Mouse (Mus musculus): ENCODE results near the gene Dcaf15.

Dcaf15 gene

DNA sequence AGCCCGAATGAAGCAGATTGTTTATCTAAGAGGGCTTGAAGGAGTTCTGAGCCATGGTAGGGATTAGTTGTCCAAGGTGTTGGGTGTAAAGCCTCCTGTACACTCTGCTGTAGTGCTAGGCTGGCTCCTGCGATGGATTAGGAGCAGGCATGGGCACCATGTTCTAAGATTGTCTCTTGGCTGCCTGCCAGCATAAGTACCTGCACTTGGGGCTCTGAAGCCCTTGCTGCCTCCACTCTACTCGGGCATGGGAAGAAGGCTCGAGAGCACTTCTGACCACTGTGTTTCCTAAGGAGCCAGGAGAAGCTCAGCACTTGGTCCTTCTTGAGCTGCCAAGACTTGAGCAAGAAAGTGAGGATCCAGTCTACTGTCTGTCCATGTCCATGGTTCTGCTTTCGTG, 25.4 kb downstream of the Dcaf15 start:
- ChIA-PET CTCF (no interaction called here), POLR2A (interaction anchor here in 1 of 4 experiments (6.6 kb wide), 1 partner anchor 14 kb away, joined by 88 read pairs; the partner anchor contains the start of genes Gm10643 and Rfx1)

DNA sequence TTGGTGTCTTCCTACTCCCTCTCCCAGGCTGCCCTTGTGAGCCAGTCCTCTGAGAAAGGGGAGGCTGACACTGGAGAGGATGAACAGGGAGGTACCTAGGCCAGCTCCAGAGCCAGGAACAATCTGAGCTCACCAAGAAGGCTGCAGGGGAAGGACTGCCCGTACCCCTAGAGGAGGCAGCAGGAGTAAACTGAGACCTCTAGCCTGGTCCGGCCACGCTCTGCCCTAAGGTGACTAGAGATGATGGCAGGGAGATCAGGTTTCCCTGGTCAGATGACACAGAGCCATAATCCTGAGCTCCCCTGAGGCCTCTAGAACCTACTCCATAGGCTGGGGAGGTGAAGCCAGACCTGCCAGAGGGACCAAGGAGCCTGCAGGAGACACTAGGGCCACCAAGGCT, 27.7 kb downstream of the Dcaf15 start:
- POLR2A ChIA-PET, result interaction anchor here in 3 of 4 experiments (0.6 to 8.4 kb wide), 18 partner anchors 9 to 424 kb away, joined by 3 to 88 read pairs (median 5); partner anchors contain the start of genes Rfx1 (in 3 of the 3), Dcaf15 (in 2 of the 3), Gipc1 (in 1 of the 3) and Gm10643 (in 1 of the 3)

DNA sequence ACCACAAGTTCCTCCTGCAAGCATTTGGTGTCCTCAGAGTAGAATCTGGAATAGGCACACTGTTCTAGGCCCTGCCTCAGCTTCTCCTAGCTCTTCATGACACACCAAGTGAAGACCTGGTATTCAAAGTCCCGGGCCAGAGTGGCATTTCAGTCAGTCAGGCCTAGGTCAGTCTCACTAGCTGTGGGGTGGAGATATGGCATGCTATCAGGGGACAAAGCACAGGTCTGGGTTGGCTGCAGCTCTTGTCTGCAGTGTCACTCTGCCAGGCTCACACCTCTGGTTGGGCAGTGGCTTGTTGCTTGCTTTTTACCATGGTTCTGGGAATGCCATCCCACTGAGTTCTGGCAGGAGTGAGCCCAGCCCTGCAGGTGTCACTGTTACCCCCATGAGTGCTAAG, 28.2 kb downstream of the Dcaf15 start:
- CTCF ChIA-PET, result interaction anchor here in 3 of 4 experiments (0.6 to 1.4 kb wide), 9 partner anchors 16 to 161 kb away, joined by 3 to 5 read pairs (median 3); no protein-coding TSS in a partner anchor
- POLR2A ChIA-PET, result interaction anchor here in 3 of 4 experiments (0.6 to 8.4 kb wide), 24 partner anchors 8 to 1724 kb away, joined by 3 to 88 read pairs (median 4); partner anchors contain the start of genes Rfx1 (in 3 of the 3), Dcaf15 (in 2 of the 3), 4930432K21Rik (in 1 of the 3) and Cc2d1a (in 1 of the 3)

More for the DNA sequence above, 27.7 kb downstream of the Dcaf15 start:
- CTCF ChIA-PET, result interaction anchor here in 3 of 4 experiments (0.6 to 1.4 kb wide), 8 partner anchors 16 to 286 kb away, joined by 3 to 5 read pairs (median 3); no protein-coding TSS in a partner anchor

DNA sequence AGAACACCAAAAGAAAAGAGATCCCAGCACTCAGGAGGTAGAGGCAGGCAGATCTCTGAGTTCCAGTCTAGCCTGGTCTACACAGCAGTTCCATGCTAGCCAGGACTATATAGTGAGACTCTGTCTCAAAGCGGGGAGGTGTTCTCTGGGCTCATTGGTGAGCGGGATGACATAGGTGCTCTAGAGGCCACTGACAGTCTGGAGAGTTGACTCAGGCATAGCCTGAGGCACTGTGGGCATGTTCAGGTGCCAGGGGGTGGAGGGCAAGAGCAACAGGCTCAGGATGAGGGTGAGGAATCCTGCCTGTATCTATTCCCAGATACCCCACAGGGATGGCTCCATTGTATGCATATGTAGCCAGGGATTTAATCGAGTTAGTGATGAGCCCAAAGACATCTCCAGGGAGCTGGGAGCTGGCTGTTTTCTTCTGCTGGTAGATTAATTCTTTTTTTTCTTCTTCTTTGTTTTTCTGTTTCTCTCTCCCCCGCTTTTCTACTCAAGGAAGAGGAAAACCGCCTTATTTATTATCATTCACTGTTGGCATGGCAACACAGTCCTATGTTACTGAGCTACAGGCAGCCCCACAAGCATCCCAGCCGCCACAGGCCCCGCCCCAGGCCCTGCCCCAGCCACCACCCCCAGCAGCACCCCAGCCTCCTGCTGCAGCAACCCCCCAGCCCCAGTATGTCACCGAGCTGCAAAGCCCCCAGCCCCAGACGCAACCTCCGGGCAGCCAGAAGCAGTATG, 31.2 kb downstream of the Dcaf15 start:
- POLR2A ChIA-PET, result interaction anchor here (0.6 to 8.4 kb wide), 27 partner anchors 8 to 334 kb away, joined by 3 to 88 read pairs (median 5); partner anchors contain the start of genes Dcaf15 (in 2 of the 4), Gm10643 (in 1 of the 4), Rfx1 (in 1 of the 4) and Rln3 (in 1 of the 4)
- CTCF ChIA-PET, result interaction anchor here in 2 of 4 experiments (0.5 to 2.8 kb wide), 5 partner anchors 27 to 137 kb away, joined by 3 to 12 read pairs (median 3); no protein-coding TSS in a partner anchor

DNA sequence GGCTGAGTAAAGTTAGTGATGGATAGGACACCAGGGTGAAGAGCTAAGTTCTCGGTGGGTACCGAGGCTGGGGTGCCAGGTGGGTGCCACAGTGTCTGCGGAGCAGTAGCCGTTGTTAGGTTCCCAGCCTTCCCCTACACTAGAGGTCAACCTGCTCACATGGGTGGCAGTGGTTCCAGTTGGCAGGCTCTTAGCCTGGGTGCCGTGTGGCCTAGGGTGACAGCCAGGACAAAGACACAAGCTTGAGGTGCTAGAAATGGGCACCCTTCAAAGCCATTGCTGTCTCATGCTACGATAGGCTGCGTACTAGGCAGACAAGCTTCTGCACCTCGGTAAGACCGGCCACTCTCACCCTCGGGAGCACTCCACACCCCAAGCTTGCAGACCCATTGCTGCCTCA, 32.2 kb downstream of the Dcaf15 start:
- CTCF ChIA-PET, result interaction anchor here in 1 of 4 experiments (0.6 to 1.6 kb wide), 2 partner anchors 33 to 35 kb away, joined by 3 to 6 read pairs; no protein-coding TSS in a partner anchor
- POLR2A ChIA-PET, result interaction anchor here in 2 of 4 experiments (0.8 to 8.4 kb wide), 7 partner anchors 14 to 112 kb away, joined by 3 to 59 read pairs (median 4); partner anchors contain the start of genes Dcaf15 (in 1 of the 2) and Rln3 (in 1 of the 2)

DNA sequence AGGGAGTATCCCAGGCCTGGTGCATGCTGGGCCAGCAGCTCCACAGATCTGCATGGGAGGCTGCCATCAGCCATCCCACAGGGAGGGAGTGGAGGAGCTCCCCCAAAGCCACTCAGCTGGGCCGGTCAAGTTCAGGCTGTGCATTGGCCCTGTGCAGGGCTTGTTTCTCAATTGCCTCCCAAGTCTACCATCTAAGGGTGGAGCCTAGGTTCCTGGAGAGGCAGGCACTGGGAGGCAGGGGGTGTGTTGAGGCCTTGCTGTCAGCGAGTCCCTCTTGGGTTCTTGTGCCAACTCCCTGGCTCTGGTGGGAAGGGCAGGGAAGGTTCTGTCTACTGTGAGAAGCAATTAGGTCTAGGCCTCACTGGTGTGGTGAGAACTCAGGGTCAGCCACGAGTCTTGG, 32.6 kb downstream of the Dcaf15 start:
- ChIA-PET CTCF (interaction anchor here in 1 of 4 experiments (0.6 to 1.6 kb wide), 2 partner anchors 33 to 34 kb away, joined by 3 to 6 read pairs; no protein-coding TSS in a partner anchor), POLR2A (interaction anchor here in 1 of 4 experiments (1.1 to 8.4 kb wide), 5 partner anchors 14 to 96 kb away, joined by 3 to 59 read pairs (median 4); partner anchors contain the start of genes Dcaf15 and Rln3)

DNA sequence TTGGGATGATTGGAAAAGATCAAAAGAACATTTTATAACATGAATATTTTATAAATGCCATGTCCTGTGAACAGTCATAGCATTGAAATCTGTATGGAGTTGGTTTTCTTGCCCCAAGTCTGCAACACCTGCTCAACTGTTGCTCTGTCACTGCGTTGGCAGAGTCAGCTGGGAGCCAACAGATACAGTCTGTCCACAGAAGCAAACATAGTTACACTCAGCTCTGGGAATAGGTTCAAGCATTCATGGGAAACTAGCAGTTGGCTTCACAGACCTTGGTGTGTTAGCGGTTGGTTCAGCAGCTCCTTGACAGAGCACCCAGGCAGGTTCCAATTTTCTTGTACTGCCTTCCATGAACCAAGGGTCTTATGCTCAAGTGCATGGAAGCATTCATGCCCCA, 33.9 kb downstream of the Dcaf15 start:
- CTCF ChIA-PET, result interaction anchor here in 1 of 4 experiments (0.6 kb wide), 1 partner anchor 317 kb away, joined by 3 read pairs; no protein-coding TSS in a partner anchor
- POLR2A ChIA-PET, result interaction anchor here in 3 of 4 experiments (0.6 to 8.4 kb wide), 6 partner anchors 11 to 34 kb away, joined by 3 to 59 read pairs (median 4); partner anchors contain the start of gene Dcaf15 (in 2 of the 3)

DNA sequence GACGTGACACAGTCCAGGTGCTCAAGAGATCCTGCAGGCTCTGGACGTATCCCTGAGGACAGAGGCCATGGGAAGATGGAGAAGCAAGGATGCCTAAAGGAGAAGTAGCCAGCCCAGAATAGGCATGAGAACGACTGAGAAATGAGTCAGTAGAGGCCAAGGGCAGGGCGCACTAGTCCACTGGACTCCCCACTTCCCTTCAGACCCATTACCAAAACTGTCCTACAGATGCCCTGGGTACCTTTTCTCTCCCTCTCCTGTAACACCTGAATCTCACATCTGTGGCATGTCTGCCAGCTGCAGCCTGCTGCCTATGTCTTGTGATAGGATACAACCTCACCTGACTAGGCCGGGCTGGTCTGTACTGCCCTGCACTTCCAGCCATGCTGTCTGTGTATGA, 34.3 kb downstream of the Dcaf15 start:
- POLR2A ChIA-PET, result interaction anchor here in 3 of 4 experiments (0.5 to 8.4 kb wide), 12 partner anchors 11 to 120 kb away, joined by 3 to 59 read pairs (median 4); partner anchors contain the start of gene Dcaf15 (in 2 of the 3)
- CTCF ChIA-PET, result interaction anchor here in 2 of 4 experiments (0.6 to 1.2 kb wide), 3 partner anchors 134 to 1204 kb away, joined by 3 read pairs; no protein-coding TSS in a partner anchor

DNA sequence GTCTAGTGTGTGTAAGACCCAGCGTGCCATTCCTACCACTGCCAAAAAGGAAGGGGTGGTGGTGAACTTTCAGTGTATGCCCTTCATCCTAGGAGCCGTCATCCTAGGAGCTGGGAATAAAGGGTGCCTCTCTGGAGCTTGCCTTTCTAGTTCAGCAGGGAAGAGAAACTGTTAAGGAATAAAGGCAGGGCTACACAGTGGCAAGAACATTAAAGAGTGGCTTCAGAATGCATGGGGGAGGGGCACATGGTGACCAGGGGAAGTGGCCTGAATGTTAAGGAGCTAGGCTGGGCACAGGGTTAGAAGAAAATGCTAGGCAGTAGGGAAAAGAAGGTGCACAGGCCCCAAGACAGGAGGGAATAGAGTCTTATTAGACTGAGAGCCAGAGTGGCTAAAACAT, 34.8 kb downstream of the Dcaf15 start:
- CTCF ChIA-PET, result interaction anchor here (0.6 to 1.5 kb wide), 4 partner anchors 17 to 1205 kb away, joined by 3 to 4 read pairs (median 3); no protein-coding TSS in a partner anchor
- POLR2A ChIA-PET, result interaction anchor here in 3 of 4 experiments (0.5 to 4.5 kb wide), 15 partner anchors 7 to 120 kb away, joined by 3 to 50 read pairs (median 4); partner anchors contain the start of gene Dcaf15 (in 3 of the 3)

DNA sequence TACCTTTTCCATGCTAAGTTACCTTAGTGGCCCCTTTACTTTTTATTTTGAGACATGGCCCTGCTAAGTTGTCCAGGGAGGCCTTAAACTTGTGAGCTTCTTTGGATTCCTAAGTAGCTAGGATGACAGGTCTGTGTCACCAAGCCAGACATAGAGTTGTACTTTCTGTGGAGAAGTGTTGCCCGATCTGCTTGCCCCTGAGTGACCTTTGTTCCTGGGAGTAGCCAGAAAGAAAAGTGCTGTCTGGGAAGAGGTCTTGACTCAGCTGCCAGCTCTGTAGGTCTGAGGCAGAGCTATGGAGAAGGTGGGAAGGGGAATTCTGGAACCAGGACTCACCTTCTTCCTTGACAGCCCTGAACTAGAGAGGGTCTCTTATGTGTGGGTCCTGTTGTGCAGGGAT, 35.4 kb downstream of the Dcaf15 start:
- ChIA-PET POLR2A (interaction anchor here in 3 of 4 experiments (0.5 to 4.5 kb wide), 15 partner anchors 8 to 203 kb away, joined by 3 to 50 read pairs (median 4); partner anchors contain the start of gene Dcaf15 (in 3 of the 3)), CTCF (interaction anchor here in 3 of 4 experiments (0.6 to 1.9 kb wide), 4 partner anchors 16 to 135 kb away, joined by 3 to 4 read pairs (median 4); partner anchors contain the start of gene Il27ra (in 1 of the 3))

DNA sequence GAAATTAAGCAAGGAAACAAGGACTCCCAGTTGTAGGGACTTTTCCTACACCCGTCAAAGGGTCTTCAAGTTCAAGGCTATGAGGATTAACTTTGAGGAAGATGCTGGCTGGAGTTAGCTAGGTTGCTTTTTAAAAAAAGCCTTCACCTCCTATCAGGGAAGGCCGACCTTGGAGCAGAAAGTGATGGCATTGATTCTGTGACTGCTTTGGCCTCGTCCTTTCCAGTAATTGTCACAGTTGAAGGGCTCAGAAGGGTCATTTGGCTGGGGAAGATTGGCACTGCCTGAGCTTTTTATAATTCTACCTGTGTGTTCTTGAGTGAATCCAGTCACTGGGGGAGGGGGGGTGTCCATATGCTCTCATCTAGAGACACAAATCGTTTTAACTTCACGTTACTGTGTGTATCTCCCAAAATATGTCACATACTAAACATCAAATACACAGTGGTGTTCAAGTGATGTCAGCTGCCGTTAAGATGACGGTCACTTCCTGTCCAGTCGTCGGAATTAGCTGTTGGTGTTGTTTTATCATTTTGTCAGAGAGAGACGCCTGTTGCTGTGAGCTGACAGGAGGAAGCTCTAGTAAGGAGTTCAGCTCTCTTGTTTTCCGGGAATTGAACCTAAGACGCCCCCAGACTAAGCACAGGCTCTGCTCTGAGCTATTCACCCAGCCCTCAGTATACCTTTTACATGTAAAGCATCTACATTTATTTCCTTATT, 36.1 kb downstream of the Dcaf15 start:
- ChIA-PET CTCF (interaction anchor here in 2 of 4 experiments (0.7 to 1.9 kb wide), 3 partner anchors 26 to 41 kb away, joined by 3 to 4 read pairs (median 4); partner anchors contain the start of gene Il27ra (in 1 of the 2)), POLR2A (interaction anchor here in 3 of 4 experiments (0.5 to 4.5 kb wide), 12 partner anchors 9 to 406 kb away, joined by 3 to 50 read pairs (median 6); partner anchors contain the start of gene Dcaf15 (in 2 of the 3))

DNA sequence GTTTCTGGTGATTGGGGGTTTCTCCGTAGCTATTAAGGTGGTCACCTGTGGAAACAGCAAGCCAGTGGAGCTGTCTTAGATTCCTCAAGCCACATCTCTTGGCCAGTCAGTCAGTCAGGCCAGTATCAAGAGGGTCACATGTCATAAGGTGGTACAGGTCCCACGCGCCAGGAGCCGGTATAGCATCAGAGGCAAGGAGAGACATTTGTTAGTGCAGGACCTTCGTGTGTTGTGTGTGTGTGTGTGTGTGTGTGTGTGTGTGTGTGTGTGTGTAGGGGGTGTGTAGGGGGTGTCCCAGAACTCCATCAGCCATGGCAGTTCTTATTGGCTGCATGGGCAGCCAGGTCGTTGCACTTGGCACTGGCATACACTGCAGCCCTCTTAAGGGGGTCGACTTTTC, 36.7 kb downstream of the Dcaf15 start:
- CTCF ChIA-PET, result interaction anchor here in 2 of 4 experiments (0.6 to 1.9 kb wide), 5 partner anchors 17 to 142 kb away, joined by 3 to 11 read pairs (median 5); partner anchors contain the start of gene Il27ra (in 1 of the 2)
- POLR2A ChIA-PET, result interaction anchor here in 3 of 4 experiments (0.6 to 4.5 kb wide), 29 partner anchors 8 to 353 kb away, joined by 3 to 88 read pairs (median 8); partner anchors contain the start of genes Dcaf15 (in 3 of the 3), Asf1b (in 1 of the 3), Ddx39 (in 1 of the 3) and Gm10644 (in 1 of the 3)

DNA sequence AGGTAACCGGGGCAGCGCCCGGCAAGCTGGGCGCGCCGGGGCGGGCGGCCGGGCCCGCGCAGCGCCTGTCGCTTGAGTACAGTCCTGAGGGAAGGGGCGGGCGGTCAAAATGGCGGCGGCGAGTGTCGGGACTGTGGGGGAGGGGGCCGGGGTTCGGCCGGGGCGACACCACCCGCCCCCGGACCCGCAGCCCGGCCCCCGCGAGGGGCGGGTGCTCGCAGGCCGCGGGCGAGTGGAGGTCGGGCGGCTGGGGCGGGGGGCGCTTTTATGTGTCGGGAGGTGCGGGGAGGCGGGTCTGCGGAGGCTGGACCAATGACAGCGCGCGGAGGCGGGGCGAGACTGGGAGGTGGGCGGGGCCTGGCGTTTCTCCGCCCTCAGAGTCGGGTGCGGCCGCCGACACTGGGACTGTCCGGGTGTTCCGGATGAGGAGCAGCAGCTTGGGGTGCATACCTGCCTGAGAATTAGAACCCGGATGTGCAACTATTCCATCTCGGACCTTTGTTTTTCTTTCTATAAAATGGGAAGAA, 37.5 kb downstream of the Dcaf15 start:
- CTCF ChIA-PET, result interaction anchor here in 2 of 4 experiments (0.6 to 1.8 kb wide), 12 partner anchors 17 to 1779 kb away, joined by 3 to 11 read pairs (median 3); no protein-coding TSS in a partner anchor
- POLR2A ChIA-PET, result interaction anchor here in 3 of 4 experiments (0.6 to 4.5 kb wide), 90 partner anchors 7 to 910 kb away, joined by 3 to 88 read pairs (median 4); partner anchors contain the start of genes Asf1b (in 3 of the 3), Dcaf15 (in 3 of the 3), Gm10644 (in 3 of the 3) and 4930432K21Rik (in 2 of the 3)

DNA sequence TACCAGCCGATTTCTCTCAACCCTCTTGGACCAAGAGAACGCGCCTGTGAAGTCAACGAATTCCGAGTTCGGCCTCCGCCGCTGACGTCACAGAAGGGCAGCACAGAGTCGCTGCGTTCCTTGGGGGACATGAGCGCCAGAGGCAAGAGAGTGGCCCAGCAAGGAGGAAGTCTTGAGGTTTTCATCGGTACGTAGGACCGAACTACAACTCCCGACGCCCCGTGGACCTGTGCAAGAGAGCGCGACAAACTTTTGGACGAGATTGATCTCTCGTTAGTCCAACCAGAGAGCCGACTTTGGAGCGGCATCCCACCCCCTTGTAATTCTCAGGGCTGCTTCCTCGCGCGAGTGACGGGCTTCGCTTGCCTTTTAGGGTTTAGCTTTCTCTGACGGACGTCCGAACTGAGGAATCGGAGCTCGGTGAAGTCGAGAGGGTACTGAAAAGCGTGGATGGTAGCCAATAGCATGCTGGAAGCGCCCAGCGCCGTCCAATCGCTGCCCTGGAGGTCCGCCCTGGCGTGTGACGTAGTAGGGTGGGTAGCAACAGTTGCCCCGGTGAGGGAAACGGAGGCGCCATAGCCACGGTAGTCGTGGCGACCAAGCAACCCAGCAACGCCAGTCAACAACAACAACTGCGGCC, 38.2 kb downstream of the Dcaf15 start, which contains the start of gene Rfx1:
Gene Rfx1, plus strand, starts transcription at position 544 of the 640 bp plus-strand sequence.
- ChIA-PET CTCF (interaction anchor here in 3 of 4 experiments (0.5 to 1.8 kb wide), 13 partner anchors 27 to 1779 kb away, joined by 3 to 11 read pairs (median 3); no protein-coding TSS in a partner anchor), POLR2A (interaction anchor here in 3 of 4 experiments (0.5 to 4.5 kb wide), 92 partner anchors 8 to 910 kb away, joined by 3 to 88 read pairs (median 4); partner anchors contain the start of genes Asf1b (in 3 of the 3), Dcaf15 (in 3 of the 3), Gm10644 (in 3 of the 3) and 4930432K21Rik (in 2 of the 3))

DNA sequence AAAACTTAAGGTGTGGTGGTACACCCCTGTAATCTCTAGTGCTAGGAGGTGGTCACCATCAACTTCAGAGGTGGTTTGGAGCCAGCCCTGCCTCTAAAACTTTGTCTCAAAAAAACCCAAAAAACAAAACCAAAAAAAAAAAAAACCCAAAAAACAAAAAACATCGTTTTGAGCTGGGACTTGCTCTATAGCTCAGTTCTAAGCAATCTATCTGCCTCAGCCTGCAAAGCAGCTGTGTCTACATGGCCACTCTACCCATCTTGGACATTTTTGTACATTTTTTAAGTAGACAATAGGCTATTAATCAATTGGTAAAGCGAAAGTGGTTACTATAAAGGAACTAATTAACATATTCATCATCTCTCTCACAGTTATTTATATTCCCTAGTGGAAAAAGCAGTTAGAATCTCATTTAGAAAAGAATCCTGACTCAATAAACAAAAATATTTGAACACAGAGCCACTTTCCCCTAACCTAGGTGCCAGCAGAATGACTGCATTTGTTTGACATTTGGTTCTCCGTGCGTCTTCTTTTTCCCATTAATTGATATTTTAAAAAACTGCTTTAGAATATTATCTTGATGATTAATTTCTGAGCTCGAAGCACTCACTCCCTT, 39.0 kb downstream of the Dcaf15 start:
- ChIA-PET CTCF (interaction anchor here in 3 of 4 experiments (0.6 to 1.5 kb wide), 4 partner anchors 26 to 777 kb away, joined by 3 to 6 read pairs (median 3); no protein-coding TSS in a partner anchor), POLR2A (interaction anchor here in 3 of 4 experiments (0.6 to 4.5 kb wide), 25 partner anchors 8 to 804 kb away, joined by 3 to 88 read pairs (median 7); partner anchors contain the start of genes 1700067K01Rik (in 1 of the 3), 4930432K21Rik (in 1 of the 3), Asf1b (in 1 of the 3) and Calr (in 1 of the 3))
